Mouse (Mus musculus): ENCODE results near the gene Olfr418. TPM values are rescaled to one million over a fixed set of nuclear protein-coding genes. Genes with fewer than 3 reads are reported as not detected.

Olfr418 gene
- not detected in 2 replicates for polyA plus RNA-seq (2012; rRNA removed)

DNA sequence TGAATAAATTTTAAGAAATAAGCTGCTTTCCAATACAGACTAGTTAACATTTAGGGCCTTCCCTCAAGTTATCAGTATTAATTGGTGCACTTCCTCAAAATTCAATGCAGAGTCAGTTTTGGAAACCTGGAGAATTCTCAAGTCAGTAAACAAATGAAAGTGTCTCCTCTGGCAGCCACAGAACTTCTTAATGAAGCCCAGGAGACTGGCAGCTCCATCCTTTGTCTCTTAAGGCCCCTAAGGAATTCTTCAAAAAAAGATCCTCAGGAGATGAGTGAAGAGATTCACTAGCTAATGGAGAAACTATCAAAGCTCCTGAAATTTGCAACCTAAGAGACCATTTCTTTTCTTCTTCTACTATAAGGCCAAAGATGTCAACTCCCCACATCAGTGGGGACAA, at the start of gene Olfr418:
Gene Olfr418, plus strand, starts transcription at position 301 of the 400 bp plus-strand sequence.

GRCm38 (mm10) chr1:173227081-173227480, 38.7 kb upstream of the Olfr418 start, which contains the start of gene Fcer1a:
Gene Fcer1a, minus strand, starts transcription at chr1:173227214.

DNA sequence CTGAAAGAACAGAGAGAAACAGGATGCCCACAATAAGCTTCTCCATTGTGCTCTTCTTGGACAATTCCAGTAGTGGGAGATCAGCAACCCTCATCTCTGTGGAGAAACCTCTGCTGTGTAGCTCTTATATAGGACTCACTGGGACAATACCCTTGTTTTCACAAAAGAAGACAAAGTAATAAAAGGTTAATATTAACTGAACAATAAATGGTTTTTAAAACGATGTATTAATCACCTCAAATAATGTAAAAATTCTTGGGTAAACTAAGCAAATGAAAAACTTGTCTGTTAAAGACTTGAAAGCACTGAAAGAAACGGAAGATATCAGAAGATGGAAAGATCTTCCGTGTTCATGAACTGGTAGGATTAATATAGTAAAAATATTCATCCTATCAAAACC, 11.9 kb downstream of the Olfr418 start, which contains the start of gene Mptx2:
Gene Mptx2, minus strand, starts transcription at position 101 of the 400 bp plus-strand sequence.

Other genes with a start within 250 kb of the Olfr418 start
- not detected in 2 replicates for gene Olfr1408, start 128.6 kb upstream of the Olfr418 start, polyA plus RNA-seq (2012; rRNA removed)
- gene Olfr1406, start 75.4 kb upstream of the Olfr418 start, polyA plus RNA-seq (2012; rRNA removed): not detected in 2 replicates
- not detected in 2 replicates for gene Olfr218, start 68.2 kb upstream of the Olfr418 start, polyA plus RNA-seq (2012; rRNA removed)
- not detected in 2 replicates for gene Olfr1404, start 53.6 kb upstream of the Olfr418 start, polyA plus RNA-seq (2012; rRNA removed)
- 0.05 TPM in 1 of 2 replicates, not detected in the other for gene Fcer1a, start 38.8 kb upstream of the Olfr418 start, polyA plus RNA-seq (2012; rRNA removed)
- gene Mptx2, start 11.8 kb downstream of the Olfr418 start, polyA plus RNA-seq (2012; rRNA removed): not detected in 2 replicates
- 96.9 and 102 TPM in 2 replicates for gene Ackr1, start 67.7 kb downstream of the Olfr418 start, polyA plus RNA-seq (2012; rRNA removed)
- gene Aim2, start 84.9 kb downstream of the Olfr418 start, polyA plus RNA-seq (2012; rRNA removed): 3.2 and 3.6 TPM in 2 replicates
- gene Cadm3, start 101.7 kb downstream of the Olfr418 start, polyA plus RNA-seq (2012; rRNA removed): 319 and 352 TPM in 2 replicates
- 0.12 TPM in 2 replicates for gene Ifi206, start 225.0 kb downstream of the Olfr418 start, polyA plus RNA-seq (2012; rRNA removed)